Mouse (Mus musculus) megakaryocyte, embryonic 14.5 days (primary cell): Measurements from ENCODE around the gene Ppm1n. TPM values are rescaled to one million over a fixed set of nuclear protein-coding genes. Genes with fewer than 3 reads are reported as not detected.

ENCODE experiments used
- H3K27me3 ChIP-seq: replicated peaks from 2 replicates; pipeline ENCODE3; 2012; ENCODE audit warnings: inconsistent platforms
- H3K36me3 ChIP-seq: replicated peaks from 2 replicates; pipeline ENCODE3; 2012; ENCODE audit warnings: low read length, inconsistent platforms, mixed read lengths
- H3K4me1 ChIP-seq: 2 replicates; pipeline ENCODE4 v1.6.1; 2012; ENCODE audit warnings: inconsistent platforms
- H3K4me3 ChIP-seq: replicated peaks from 2 replicates; pipeline ENCODE3; 2012; ENCODE audit warnings: moderate library complexity, mild to moderate bottlenecking, inconsistent platforms
- H3K9me3 ChIP-seq: 2 replicates; pipeline ENCODE4 v1.6.1; 2012; ENCODE audit warnings: inconsistent platforms
- FLI1 ChIP-seq: IDR thresholded peaks from 2 replicates; pipeline ENCODE4 v1.6.1; 2012; ENCODE audit warnings: low read length, inconsistent platforms, mixed read lengths
- GATA1 ChIP-seq: IDR thresholded peaks from 3 replicates; pipeline ENCODE4 v1.6.1; 2012; ENCODE audit warnings: mixed read lengths, low read length, inconsistent platforms, borderline replicate concordance
- polyA plus RNA-seq: library from polyadenylated mRNA; stranded (reverse); fragments of >175 nt; gene quantifications from 2 replicates; pipeline ENCODE4 v1.2.3, GENCODE M21; 2012; ENCODE audit warnings: low replicate concordance; ENCODE audit not compliant: insufficient read depth

Ppm1n gene
- polyA plus RNA-seq, 1 experiment, result not detected

GRCm38 (mm10) chr7:19269721-19270441 is 10.0 kb downstream of the Ppm1n start:
- H3K4me3 ChIP-seq, result peak overlapping the region; percentile 96
- peaks cover 50% of the 10 kb centered on the region for H3K4me1 ChIP-seq
- TF ChIP-seq GATA1 (no peak), FLI1 (no peak)
- H3K27me3 ChIP-seq, result no peaks in the 10 kb centered on the region
- H3K36me3 ChIP-seq, result peaks cover 31% of the 10 kb centered on the region
- no peaks in the 10 kb centered on the region for H3K9me3 ChIP-seq

- Histone ChIP-seq H3K9me3 (no peaks in the 10 kb centered on the region), H3K36me3 (peaks cover 39% of the 10 kb centered on the region), H3K4me3 (peak overlapping the region; percentile 96), H3K27me3 (no peaks in the 10 kb centered on the region), H3K4me1 (peaks cover 57% of the 10 kb centered on the region)
- TF ChIP-seq GATA1, result no peak
- no peak for TF ChIP-seq FLI1
Measured at GRCm38 (mm10) chr7:19268993-19269681, 10.7 kb downstream of the Ppm1n start.

- no peak for TF ChIP-seq GATA1
- TF ChIP-seq FLI1, result no peak
- peaks cover 65% of the 10 kb centered on the region for H3K4me1 ChIP-seq
- no peaks in the 10 kb centered on the region for H3K27me3 ChIP-seq
- H3K36me3 ChIP-seq, result peaks cover 59% of the 10 kb centered on the region
- peak overlapping the region; percentile 96 for H3K4me3 ChIP-seq
- H3K9me3 ChIP-seq, result no peaks in the 10 kb centered on the region
Measured at GRCm38 (mm10) chr7:19267051-19267450, 12.8 kb downstream of the Ppm1n start.

- Histone ChIP-seq H3K36me3 (peaks cover 68% of the 10 kb centered on the region), H3K4me1 (peaks cover 74% of the 10 kb centered on the region)
Measured at GRCm38 (mm10) chr7:19265928-19266822, 13.7 kb downstream of the Ppm1n start.

GRCm38 (mm10) chr7:19265147-19265546 is 14.7 kb downstream of the Ppm1n start:
- Histone ChIP-seq H3K36me3 (peaks cover 78% of the 10 kb centered on the region), H3K9me3 (no peaks in the 10 kb centered on the region), H3K4me3 (peak overlapping the region; percentile 96), H3K27me3 (no peaks in the 10 kb centered on the region), H3K4me1 (peaks cover 84% of the 10 kb centered on the region)
- TF ChIP-seq GATA1 (no peak), FLI1 (no peak)

More at GRCm38 (mm10) chr7:19265928-19266822, 13.7 kb downstream of the Ppm1n start:
- Histone ChIP-seq H3K4me3 (peak overlapping the region; percentile 96), H3K27me3 (no peaks in the 10 kb centered on the region), H3K9me3 (no peaks in the 10 kb centered on the region)
- TF ChIP-seq FLI1, result no peak
- TF ChIP-seq GATA1, result no peak

GRCm38 (mm10) chr7:19258336-19258735 is 21.5 kb downstream of the Ppm1n start:
- peaks cover 72% of the 10 kb centered on the region for H3K4me1 ChIP-seq
- no peaks in the 10 kb centered on the region for H3K27me3 ChIP-seq
- H3K36me3 ChIP-seq, result peaks cover 100% of the 10 kb centered on the region
- H3K9me3 ChIP-seq, result no peaks in the 10 kb centered on the region
- TF ChIP-seq FLI1 (no peak), GATA1 (no peak)
- no peak overlapping the region for H3K4me3 ChIP-seq

GRCm38 (mm10) chr7:19257390-19258022 is 22.4 kb downstream of the Ppm1n start:
- H3K4me3 ChIP-seq, result peak overlapping the region; percentile 44
- no peaks in the 10 kb centered on the region for H3K9me3 ChIP-seq
- H3K27me3 ChIP-seq, result no peaks in the 10 kb centered on the region
- H3K36me3 ChIP-seq, result peaks cover 96% of the 10 kb centered on the region
- no peak for TF ChIP-seq FLI1
- TF ChIP-seq GATA1, result no peak
- H3K4me1 ChIP-seq, result peaks cover 70% of the 10 kb centered on the region

- H3K4me3 ChIP-seq, result no peak overlapping the region
- peaks cover 62% of the 10 kb centered on the region for H3K4me1 ChIP-seq
- peaks cover 95% of the 10 kb centered on the region for H3K36me3 ChIP-seq
- no peaks in the 10 kb centered on the region for H3K9me3 ChIP-seq
- TF ChIP-seq GATA1 (no peak), FLI1 (no peak)
- H3K27me3 ChIP-seq, result no peaks in the 10 kb centered on the region
Measured at GRCm38 (mm10) chr7:19256567-19256966, 23.3 kb downstream of the Ppm1n start.

GRCm38 (mm10) chr7:19255395-19255794 is 24.5 kb downstream of the Ppm1n start:
- peaks cover 53% of the 10 kb centered on the region for H3K4me1 ChIP-seq
- no peaks in the 10 kb centered on the region for H3K9me3 ChIP-seq
- H3K36me3 ChIP-seq, result peaks cover 91% of the 10 kb centered on the region
- H3K4me3 ChIP-seq, result no peak overlapping the region
- TF ChIP-seq FLI1, result no peak
- no peak for TF ChIP-seq GATA1
- H3K27me3 ChIP-seq, result no peaks in the 10 kb centered on the region
